Mouse (Mus musculus): ENCODE measurements around the gene Copg2. TPM values are rescaled to one million over a fixed set of nuclear protein-coding genes. Genes with fewer than 3 reads are reported as not detected.

Copg2 gene
- total RNA-seq, 2 experiments from 2014 or later, result 13.8 to 14.1 TPM

DNA sequence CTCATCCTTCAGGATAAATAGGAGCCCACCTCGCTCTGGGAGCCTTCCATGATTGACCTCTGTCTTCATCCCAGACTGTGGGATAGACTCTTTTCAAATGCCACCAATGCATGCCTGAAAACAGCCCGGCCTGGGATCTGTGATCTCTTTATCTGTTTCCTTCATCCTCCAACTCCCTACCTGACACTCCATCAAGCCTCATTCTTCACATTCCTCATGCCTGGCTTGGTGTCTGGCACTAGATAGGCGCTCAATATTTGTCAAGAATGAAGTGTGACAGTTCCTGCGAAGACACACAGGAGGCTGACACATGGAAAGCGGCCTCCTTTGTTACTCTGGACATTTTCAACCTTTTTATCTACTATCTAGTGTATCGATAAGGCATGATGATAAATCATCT is 193.1 kb downstream of the Copg2 start:
- DNase-seq, result no peak
- intact Hi-C loops (cut with DNase I), result no loop called here

DNA sequence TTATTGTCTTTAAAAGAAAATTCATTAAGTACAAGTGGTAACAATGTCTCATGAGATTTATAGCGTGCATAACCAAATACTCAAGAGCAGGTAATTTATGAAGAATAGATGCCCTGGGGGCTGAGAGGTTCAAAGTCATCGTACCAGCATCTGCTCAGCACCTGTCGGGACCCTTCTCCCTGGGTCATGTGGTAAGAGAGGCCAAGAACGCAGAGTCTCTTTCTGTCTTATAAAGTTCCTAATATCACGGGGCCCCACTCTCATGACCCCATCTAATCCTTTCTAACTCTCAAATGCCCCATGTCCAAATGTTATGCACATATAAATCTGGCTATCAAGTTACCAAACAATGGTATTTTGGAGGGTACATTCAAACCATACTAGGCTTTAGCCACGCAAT is 193.7 kb downstream of the Copg2 start:
- DNase-seq, result no peak
- intact Hi-C loops (cut with DNase I), result no loop called here

DNA sequence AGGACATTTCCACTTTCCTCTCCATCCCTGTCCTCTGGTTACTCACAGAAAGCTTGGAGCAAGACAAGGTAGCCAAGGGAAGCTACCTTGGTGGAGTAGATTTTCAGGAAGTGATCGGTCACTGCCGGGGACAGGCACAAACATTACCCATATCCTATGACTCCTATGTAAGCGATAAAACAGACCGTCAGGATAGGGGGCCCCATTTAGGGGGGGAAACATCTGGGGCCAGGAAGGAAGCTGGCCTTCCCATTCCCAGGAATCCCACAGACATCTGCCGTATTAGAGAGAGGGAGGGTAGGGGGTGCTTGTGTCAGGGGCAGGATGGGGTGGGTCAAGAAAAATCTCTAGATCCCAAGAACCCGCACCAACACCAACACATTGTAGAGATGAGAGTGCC is 196.4 kb downstream of the Copg2 start:
- DNase-seq, result no peak
- intact Hi-C loops (cut with DNase I), result no loop called here

DNA sequence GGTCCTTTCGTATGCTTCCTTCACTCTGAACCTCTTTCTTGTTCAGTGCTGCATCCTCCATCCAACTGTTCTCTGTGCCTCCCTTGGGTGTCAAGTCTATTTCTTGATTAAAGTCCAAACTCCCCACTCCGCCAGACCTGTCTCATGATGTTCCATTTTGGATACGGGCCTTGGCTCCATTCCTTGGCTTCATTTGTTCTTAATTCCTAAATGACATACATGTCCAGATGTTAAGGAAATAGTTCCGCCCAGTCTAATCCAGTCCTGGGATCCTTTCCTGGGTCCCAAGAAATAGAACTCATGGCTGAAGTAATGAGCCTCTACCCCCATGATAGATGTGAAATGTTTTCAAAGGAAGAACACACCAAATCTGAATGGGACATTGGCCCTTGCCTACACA is 198.6 kb downstream of the Copg2 start:
- DNase-seq, result no peak

More for the DNA sequence above, 198.6 kb downstream of the Copg2 start:
- intact Hi-C loops (cut with DNase I), result no loop called here

Small RNA genes within 50 kb of the gene (microRNA-seq; reads per million reads assigned to microRNA genes)
- 12,853 to 13,200 reads per million in 2 experiments for gene Mir335

Other genes with a start within 250 kb of the Copg2 start
- gene Cep41, start 203.0 kb downstream of the Copg2 start, total RNA-seq (2021), result under 1 TPM; 0.47 to 0.79 TPM
- gene Mest, start 173.2 kb downstream of the Copg2 start, total RNA-seq (2021), result 1 to 10 TPM; 5.2 to 8.3 TPM
- not detected for gene Tsga13, start 18.8 kb upstream of the Copg2 start, total RNA-seq (2021)
- under 1 TPM; 0.10 to 0.13 TPM for gene Klf14, start 62.3 kb upstream of the Copg2 start, total RNA-seq (2021)

Data from gastrocnemius, postnatal 36 days (tissue).